Mouse (Mus musculus) cortical plate, adult 2 months (tissue): ENCODE results near the gene Ccnj.

Experiments
- CTCF ChIP-seq: fragments of 200-500 bp; IDR thresholded peaks from 2 replicates; pipeline ENCODE4 v1.5.1; 2011; ENCODE audit warnings: mild to moderate bottlenecking, control low read depth, low read length; ENCODE audit not compliant: insufficient read depth; ENCODE audit errors: extremely low read depth
- POLR2A ChIP-seq: fragments of 200-500 bp; IDR thresholded peaks from 2 replicates; pipeline ENCODE4 v1.6.1; 2011; ENCODE audit warnings: mild to moderate bottlenecking, low read length, control low read depth; ENCODE audit not compliant: insufficient read depth; ENCODE audit errors: extremely low read depth

DNA sequence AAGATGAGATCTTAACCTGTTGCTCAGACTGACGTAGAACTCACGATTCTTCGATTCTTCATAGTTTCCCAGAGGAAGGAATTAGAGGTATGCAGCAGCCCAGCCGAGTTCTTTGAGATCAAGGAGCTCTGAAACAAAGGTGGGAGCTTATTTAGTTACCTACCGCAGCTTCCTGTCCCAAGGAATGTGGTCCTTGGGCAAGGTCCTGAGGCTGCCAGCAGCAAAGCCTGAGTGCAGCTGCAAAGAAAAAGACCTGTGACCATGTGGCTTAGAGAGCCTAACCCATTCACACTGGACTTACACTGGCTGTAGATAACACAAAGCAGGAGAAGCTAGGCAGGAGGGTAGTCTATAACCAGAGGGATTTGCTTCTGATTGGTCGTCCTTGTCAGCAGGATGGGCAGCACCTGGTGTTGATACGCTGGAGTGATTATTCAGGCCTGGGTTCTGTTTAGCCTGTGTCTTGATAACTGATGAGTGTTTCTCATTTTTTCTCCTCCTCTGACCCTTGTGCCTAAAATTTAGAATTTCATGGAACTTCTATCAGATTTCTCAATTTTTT, 25.8 kb upstream of the Ccnj start:
- TF ChIP-seq POLR2A, result no peak
- TF ChIP-seq CTCF, result no peak
